Mouse (Mus musculus) MEL (cell line): ENCODE data around the gene Txnrd2.

ENCODE experiments used
- CTCF ChIP-seq, 3 experiments: IDR thresholded peaks in 2 of 3; conservative IDR thresholded peaks in 1 of 3; 2 replicates each; pipeline ENCODE4 v1.5.1; 2011 to 2012; ENCODE audit warnings: low read length in 3 of 3, low read depth in 2 of 3, mild to moderate bottlenecking in 2 of 3, improper control_type of control experiment in 1 of 3, inconsistent platforms in 1 of 3, mixed read lengths in 1 of 3, moderate library complexity in 1 of 3; ENCODE audit not compliant: control insufficient read depth in 1 of 3, insufficient read depth in 1 of 3, poor library complexity in 1 of 3, severe bottlenecking in 1 of 3
- E2F4 ChIP-seq: IDR thresholded peaks from 2 replicates; pipeline ENCODE4 v1.6.1; 2011; ENCODE audit warnings: low read depth, low read length, improper control_type of control experiment, borderline replicate concordance
- EP300 ChIP-seq, 2 experiments: IDR thresholded peaks; 2 replicates each; pipeline ENCODE4 v1.6.1; 2011; ENCODE audit warnings: improper control_type of control experiment in 2 of 2, low read length in 2 of 2, low read depth in 1 of 2, mild to moderate bottlenecking in 1 of 2
- HCFC1 ChIP-seq: IDR thresholded peaks from 2 replicates; pipeline ENCODE4 v1.6.1; 2012; ENCODE audit warnings: low read depth, mild to moderate bottlenecking, inconsistent platforms, low read length, improper control_type of control experiment, moderate library complexity
- MXI1 ChIP-seq: IDR thresholded peaks from 2 replicates; pipeline ENCODE4 v1.6.1; 2011; ENCODE audit warnings: mild to moderate bottlenecking, low read depth, low read length, improper control_type of control experiment
- POLR2A ChIP-seq, 2 experiments: IDR thresholded peaks; 2 replicates each; pipeline ENCODE4 v1.6.1; 2011 to 2012; ENCODE audit warnings: low read length in 2 of 2, mild to moderate bottlenecking in 2 of 2, control low read depth in 1 of 2, improper control_type of control experiment in 1 of 2, low read depth in 1 of 2, moderate library complexity in 1 of 2; ENCODE audit not compliant: control insufficient read depth in 1 of 2, insufficient read depth in 1 of 2, poor library complexity in 1 of 2
- SIN3A ChIP-seq: IDR thresholded peaks from 2 replicates; pipeline ENCODE4 v1.6.1; 2012; ENCODE audit warnings: low read length, improper control_type of control experiment, inconsistent platforms
- SMC3 ChIP-seq: IDR thresholded peaks from 2 replicates; pipeline ENCODE4 v1.6.1; 2011; ENCODE audit warnings: low read depth, low read length, improper control_type of control experiment
- TAL1 ChIP-seq: IDR thresholded peaks from 2 replicates; pipeline ENCODE4 v1.6.1; 2012; ENCODE audit warnings: mild to moderate bottlenecking, inconsistent platforms, low read length, moderate library complexity, mixed read lengths
- USF1 ChIP-seq: IDR thresholded peaks from 2 replicates; pipeline ENCODE4 v1.6.1; 2014; ENCODE audit warnings: low read depth, mild to moderate bottlenecking, inconsistent platforms, low read length, improper control_type of control experiment, moderate library complexity

DNA sequence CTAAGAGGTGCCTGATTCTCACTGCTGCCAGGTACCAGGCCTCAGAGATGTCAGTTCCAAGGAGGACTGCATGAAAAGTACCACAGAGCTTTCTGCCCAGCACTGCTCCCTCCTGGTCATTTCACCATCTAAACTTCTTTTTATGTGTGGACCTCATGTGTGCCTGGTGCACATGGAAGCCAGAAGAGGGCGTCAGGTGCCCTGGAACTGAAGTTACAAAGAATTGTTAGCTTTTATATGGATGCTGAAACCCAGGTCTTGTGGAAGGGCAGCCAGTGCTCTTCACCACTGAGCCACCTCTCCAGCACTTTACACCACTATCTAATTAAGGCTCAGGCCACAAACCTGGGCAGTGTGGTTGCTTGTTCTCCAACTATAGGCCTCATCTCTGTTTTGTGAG is 44.6 kb downstream of the Txnrd2 start:
- TF ChIP-seq CTCF (IDR thresholded peaks at IDR 0.05 in 2 of 3, conservative IDR thresholded peaks at IDR 0.05 in 1 of 3; ENCODE audit: control insufficient read depth in 1 of 3, insufficient read depth in 1 of 3, low read depth in 2 of 3, low read length in 3 of 3, poor library complexity in 1 of 3, severe bottlenecking in 1 of 3), result peak in 2 of 3 experiments; percentile 43 to 58; a peak in 4 of 6 replicates
- TF ChIP-seq SIN3A, result no peak
- TF ChIP-seq POLR2A (IDR thresholded peaks at IDR 0.05; ENCODE audit: control insufficient read depth in 1 of 2, insufficient read depth in 1 of 2, low read depth in 1 of 2, low read length in 2 of 2, poor library complexity in 1 of 2), result no peak
- no peak for TF ChIP-seq E2F4
- TF ChIP-seq HCFC1, result no peak
- no peak for TF ChIP-seq TAL1
- peak; percentile 62 for TF ChIP-seq SMC3
- TF ChIP-seq MXI1, result no peak
- no peak for TF ChIP-seq USF1
- no peak for TF ChIP-seq EP300 (IDR thresholded peaks at IDR 0.05; ENCODE audit: low read depth in 1 of 2, low read length in 2 of 2)
